In genomic region chr19:47559145-47559544, GRCm38 (mm10) we compare ENCODE assay signal across 24 mouse cellular contexts. TPM values are rescaled to one million over a fixed set of nuclear protein-coding genes. Genes with fewer than 3 reads are reported as not detected.
DNase-seq lines count a peak whose midpoint lies in the region; ATAC-seq and TF ChIP-seq lines count a peak whose summit lies in the region.
"Had no signal": no experiment of that assay in that cellular context is flagged by ENCODE, and none has a peak within 500 bp of the region (broad histone marks: within the 10 kb centered on the region; RNA-seq: fewer than 3 reads in every experiment).

No protein-coding gene starts in this region.

- H3K9me3 ChIP-seq in heart, embryonic 15.5 days (replicated peaks), result no peaks in the 10 kb centered on the region
- no peaks in the 10 kb centered on the region for H3K9me3 ChIP-seq in intestine, embryonic 16.5 days (ENCODE audit: control insufficient read depth, low read length)
- no peaks in the 10 kb centered on the region for H3K9me3 ChIP-seq in stomach, embryonic 15.5 days
- H3K9me3 ChIP-seq: embryonic facial prominence, embryonic 12.5 days; forebrain, embryonic 13.5 days; limb, embryonic 12.5 days; liver, embryonic 13.5 days; neural tube, embryonic 12.5 days had no signal

- H3K9ac ChIP-seq in heart, embryonic 15.5 days, result no peak overlapping the region
- no peak overlapping the region for H3K9ac ChIP-seq in intestine, embryonic 16.5 days (ENCODE audit: low read depth, low read length)
- no peak overlapping the region for H3K9ac ChIP-seq in stomach, embryonic 15.5 days
- H3K9ac ChIP-seq: embryonic facial prominence, embryonic 12.5 days; forebrain, embryonic 13.5 days; hindbrain, embryonic 14.5 days; limb, embryonic 12.5 days; liver, embryonic 13.5 days; neural tube, embryonic 12.5 days had no signal

- no peaks in the 10 kb centered on the region for H3K27me3 ChIP-seq in heart, embryonic 15.5 days
- H3K27me3 ChIP-seq in intestine, embryonic 16.5 days (replicated peaks; ENCODE audit: control insufficient read depth, insufficient read depth, low read length), result no peaks in the 10 kb centered on the region
- H3K27me3 ChIP-seq in stomach, embryonic 15.5 days (replicated peaks), result no peaks in the 10 kb centered on the region
- H3K27me3 ChIP-seq: embryonic facial prominence, embryonic 12.5 days; forebrain, embryonic 13.5 days; limb, embryonic 12.5 days; liver, embryonic 13.5 days; neural tube, embryonic 12.5 days had no signal

- H3K27ac ChIP-seq in heart, embryonic 15.5 days, result peak overlapping the region; percentile 65
- H3K27ac ChIP-seq in layer of hippocampus, adult 2 months, result peak overlapping the region; percentile 89
- H3K27ac ChIP-seq in intestine, embryonic 16.5 days (ENCODE audit: low read length), result peak overlapping the region; percentile 74
- H3K27ac ChIP-seq in stomach, embryonic 15.5 days, result peak overlapping the region; percentile 49; the same call in 1 of the 2 replicates
- H3K27ac ChIP-seq: embryonic facial prominence, embryonic 12.5 days; forebrain, embryonic 13.5 days; gastrocnemius, adult 2 months; hindbrain, embryonic 14.5 days; kidney, postnatal 0 days; limb, embryonic 12.5 days; liver, embryonic 13.5 days; neural tube, embryonic 12.5 days had no signal

- no peak overlapping the region for H3K4me3 ChIP-seq in heart, embryonic 15.5 days
- H3K4me3 ChIP-seq in layer of hippocampus, adult 2 months, result no peak overlapping the region
- no peak overlapping the region for H3K4me3 ChIP-seq in intestine, embryonic 16.5 days (ENCODE audit: low read length)
- no peak overlapping the region for H3K4me3 ChIP-seq in stomach, embryonic 15.5 days (replicated peaks)
- H3K4me3 ChIP-seq: embryonic facial prominence, embryonic 12.5 days; forebrain, embryonic 13.5 days; gastrocnemius, adult 2 months; limb, embryonic 12.5 days; liver, embryonic 13.5 days; neural tube, embryonic 12.5 days had no signal

- no peak for ATAC-seq in heart, embryonic 15.5 days (replicated peaks; ENCODE audit: insufficient number of reproducible peaks, insufficient read depth, low FRiP score, low read depth)
- ATAC-seq in intestine, embryonic 16.5 days, result no peak
- no peak for ATAC-seq in stomach, embryonic 15.5 days (ENCODE audit: insufficient read depth, low FRiP score, low read depth)
- ATAC-seq: forebrain, embryonic 13.5 days had no signal

- intact Hi-C loops in heart, postnatal 36 days (cut with DNase I), result no loop called here

- peaks cover 34% of the 10 kb centered on the region for H3K4me1 ChIP-seq in heart, embryonic 15.5 days (replicated peaks)
- H3K4me1 ChIP-seq in intestine, embryonic 16.5 days (ENCODE audit: control insufficient read depth, insufficient read depth, low read length), result peaks cover 23% of the 10 kb centered on the region
- peaks cover 13% of the 10 kb centered on the region; the same call in 1 of the 2 replicates for H3K4me1 ChIP-seq in stomach, embryonic 15.5 days
- H3K4me1 ChIP-seq: embryonic facial prominence, embryonic 12.5 days; limb, embryonic 12.5 days; neural tube, embryonic 12.5 days had no signal

- TF ChIP-seq CTCF in layer of hippocampus, adult 2 months (conservative IDR thresholded peaks at IDR 0.05), result no peak

- no peaks in the 10 kb centered on the region for H3K36me3 ChIP-seq in heart, embryonic 15.5 days
- H3K36me3 ChIP-seq in intestine, embryonic 16.5 days (ENCODE audit: control insufficient read depth, insufficient read depth, low read length), result no peaks in the 10 kb centered on the region
- no peaks in the 10 kb centered on the region for H3K36me3 ChIP-seq in stomach, embryonic 15.5 days
- H3K36me3 ChIP-seq: embryonic facial prominence, embryonic 12.5 days; limb, embryonic 12.5 days; liver, embryonic 13.5 days; neural tube, embryonic 12.5 days had no signal

- no peak for DNase-seq in heart, postnatal 36 days
- no peak for DNase-seq in layer of hippocampus, adult 2 months (ENCODE audit: low spot score in 2 of 2)
- no peak for DNase-seq in layer of hippocampus, postnatal 14 days (ENCODE audit: low spot score in 2 of 2)
- no peak for DNase-seq in ovary, postnatal 10 days (ENCODE audit: low spot score)
- DNase-seq: adrenal gland, postnatal 10 days; cerebellum, adult 18-20 months; gastrocnemius, adult 2 months; liver, embryonic 13.5 days; lung, adult 2 months; lung, postnatal 14 days; midbrain, embryonic 14.5 days; retina, postnatal 1 day; spleen, adult 18-20 months; thymus, adult 18-20 months; thymus, postnatal 4 days had no signal

- H3K4me2 ChIP-seq in heart, embryonic 15.5 days, result no peak overlapping the region
- H3K4me2 ChIP-seq in intestine, embryonic 16.5 days (ENCODE audit: low read depth, low read length), result peak overlapping the region; percentile 0; the same call in 1 of the 2 replicates
- H3K4me2 ChIP-seq in stomach, embryonic 15.5 days, result no peak overlapping the region
- H3K4me2 ChIP-seq: embryonic facial prominence, embryonic 12.5 days; forebrain, embryonic 13.5 days; hindbrain, embryonic 14.5 days; limb, embryonic 12.5 days; liver, embryonic 13.5 days; neural tube, embryonic 12.5 days had no signal

- WGBS in heart, embryonic 15.5 days, result 73% methylated on average over 5 of the region's 5 CpGs
- WGBS in intestine, embryonic 16.5 days, result 62% methylated on average over 5 of the region's 5 CpGs
- 66% methylated on average over 5 of the region's 5 CpGs for WGBS in stomach, embryonic 15.5 days

RNA-seq across cellular contexts. Expression of gene Slk, which starts 20.3 kb away (rescaled TPM):
- polyA plus RNA-seq in heart, embryonic 15.5 days (2015; fragmentation: Nextera tagmentation; extraction: Ambion mirVana), result 12.6 and 14.2 TPM in 2 replicates
- 10 to 100 TPM; 91.4 to 94.4 TPM for total RNA-seq in heart, postnatal 36 days (2021)
- 10 to 100 TPM; 63.7 to 69.4 TPM for total RNA-seq in layer of hippocampus, adult 2 months (2021)
- total RNA-seq in layer of hippocampus, postnatal 14 days (2021), result 10 to 100 TPM; 56.5 to 60.7 TPM
- polyA plus RNA-seq in intestine, embryonic 16.5 days (2015; fragmentation: Nextera tagmentation; extraction: Ambion mirVana), result 9.0 and 10.1 TPM in 2 replicates
- 20.1 TPM in 2 replicates for polyA plus RNA-seq in stomach, embryonic 15.5 days (2015; fragmentation: Nextera tagmentation; extraction: Ambion mirVana)

RNA-seq across cellular contexts. Expression of gene Stn1, which starts 21.8 kb away (rescaled TPM):
- 29.0 and 36.1 TPM in 2 replicates for polyA plus RNA-seq in heart, embryonic 15.5 days (2015; fragmentation: Nextera tagmentation; extraction: Ambion mirVana)
- 10 to 100 TPM; 18.0 to 19.8 TPM for total RNA-seq in heart, postnatal 36 days (2021)
- 10 to 100 TPM; 22.6 to 23.8 TPM for total RNA-seq in layer of hippocampus, adult 2 months (2021)
- 10 to 100 TPM; 18.5 to 21.1 TPM for total RNA-seq in layer of hippocampus, postnatal 14 days (2021)
- 39.2 and 43.9 TPM in 2 replicates for polyA plus RNA-seq in intestine, embryonic 16.5 days (2015; fragmentation: Nextera tagmentation; extraction: Ambion mirVana)
- 52.7 and 55.8 TPM in 2 replicates for polyA plus RNA-seq in stomach, embryonic 15.5 days (2015; fragmentation: Nextera tagmentation; extraction: Ambion mirVana)
